Mouse (Mus musculus): ENCODE data around the gene Kat2a. TPM values are rescaled to one million over a fixed set of nuclear protein-coding genes. Genes with fewer than 3 reads are reported as not detected.

Kat2a gene
- polyA plus RNA-seq, 1 experiment from 2014 or later: 72.4 TPM

GRCm38 (mm10) chr11:100729976-100730375, 17.7 kb upstream of the Kat2a start:
- H3K4me3 ChIP-seq: no peak overlapping the region
- H3K36me3 ChIP-seq (replicated peaks): peaks cover 52% of the 10 kb centered on the region
- no peak for DNase-seq (ENCODE audit: low spot score)
- no peaks in the 10 kb centered on the region for H3K27me3 ChIP-seq (replicated peaks; ENCODE audit: low read depth, poor library complexity, severe bottlenecking)
- 90% methylated on average over 4 of the region's 4 CpGs for WGBS
- H3K9me3 ChIP-seq: no peaks in the 10 kb centered on the region
- H3K4me1 ChIP-seq: peaks cover 5% of the 10 kb centered on the region
- no peak overlapping the region for H3K27ac ChIP-seq (replicated peaks)

GRCm38 (mm10) chr11:100728601-100729000, 16.3 kb upstream of the Kat2a start:
- Histone ChIP-seq H3K27me3 (replicated peaks; ENCODE audit: low read depth, poor library complexity, severe bottlenecking) (no peaks in the 10 kb centered on the region), H3K36me3 (replicated peaks) (peaks cover 49% of the 10 kb centered on the region), H3K9me3 (no peaks in the 10 kb centered on the region), H3K4me1 (peaks cover 15% of the 10 kb centered on the region), H3K4me3 (no peak overlapping the region), H3K27ac (replicated peaks) (no peak overlapping the region)
- no peak for DNase-seq (ENCODE audit: low spot score)
- 87% methylated on average over 6 of the region's 6 CpGs for WGBS

DNA sequence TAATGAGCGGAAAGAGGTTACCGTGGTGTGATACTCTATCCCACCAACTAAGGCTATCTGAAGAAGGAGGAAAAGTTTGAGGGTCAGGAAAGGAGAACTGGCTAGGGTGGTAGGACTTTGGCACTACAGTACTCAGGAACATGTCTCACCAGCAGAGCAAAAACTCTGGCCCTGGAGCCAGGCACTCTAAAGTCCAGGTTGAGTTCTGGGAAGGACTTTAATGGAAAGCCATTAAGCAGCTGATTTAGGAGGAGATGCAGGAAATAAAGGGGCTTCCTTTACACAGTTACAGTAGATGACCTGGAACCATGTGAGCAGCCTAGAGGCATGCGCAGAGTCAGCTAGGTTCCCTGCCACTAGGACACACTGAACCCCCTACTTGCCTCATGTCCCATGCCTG, 14.9 kb upstream of the Kat2a start:
- WGBS: 92% methylated on average over 3 of the region's 3 CpGs

GRCm38 (mm10) chr11:100724919-100725512, 12.8 kb upstream of the Kat2a start:
- peak; percentile 33 for DNase-seq (ENCODE audit: low spot score)
- H3K27me3 ChIP-seq (replicated peaks; ENCODE audit: low read depth, poor library complexity, severe bottlenecking): no peaks in the 10 kb centered on the region
- 27% methylated on average over 5 of the region's 5 CpGs for WGBS
- H3K4me3 ChIP-seq: peak overlapping the region; percentile 14; the same call in 1 of the 2 replicates
- H3K27ac ChIP-seq (replicated peaks): peak overlapping the region; percentile 1
- H3K9me3 ChIP-seq: no peaks in the 10 kb centered on the region
- peaks cover 32% of the 10 kb centered on the region for H3K4me1 ChIP-seq
- peaks cover 29% of the 10 kb centered on the region for H3K36me3 ChIP-seq (replicated peaks)

More for the DNA sequence above, 14.9 kb upstream of the Kat2a start:
- peaks cover 18% of the 10 kb centered on the region for H3K4me1 ChIP-seq
- H3K9me3 ChIP-seq: no peaks in the 10 kb centered on the region
- DNase-seq (ENCODE audit: low spot score): no peak
- no peak overlapping the region for H3K4me3 ChIP-seq
- no peaks in the 10 kb centered on the region for H3K27me3 ChIP-seq (replicated peaks; ENCODE audit: low read depth, poor library complexity, severe bottlenecking)
- H3K36me3 ChIP-seq (replicated peaks): peaks cover 37% of the 10 kb centered on the region
- H3K27ac ChIP-seq (replicated peaks): no peak overlapping the region

DNA sequence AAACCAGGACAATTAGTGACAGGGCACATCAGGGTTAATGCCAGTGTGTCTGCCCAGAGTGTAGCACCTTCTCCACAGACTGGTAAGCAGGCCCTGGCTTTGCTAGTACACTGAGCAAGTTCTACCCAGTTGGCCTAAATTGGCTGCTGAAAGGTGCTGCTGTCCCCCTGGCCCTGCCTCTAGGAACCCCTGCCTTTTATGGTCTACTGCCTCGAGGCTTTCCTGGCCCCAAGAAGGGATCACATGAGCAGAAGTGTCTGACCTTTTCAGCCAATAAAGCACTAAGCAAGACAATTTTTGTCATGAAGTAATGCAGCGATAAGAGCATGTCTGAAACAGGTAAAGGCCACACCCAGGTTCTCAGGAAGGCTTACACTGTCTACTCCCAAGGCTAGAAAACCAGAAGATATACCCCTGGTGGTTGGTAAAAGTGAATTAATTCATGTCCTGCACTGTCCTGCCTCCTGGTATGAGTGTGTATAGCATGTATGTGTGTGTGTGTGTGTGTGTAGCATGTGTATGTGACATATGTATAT, 10.3 kb upstream of the Kat2a start:
- peaks cover 32% of the 10 kb centered on the region for H3K4me1 ChIP-seq
- H3K9me3 ChIP-seq: no peaks in the 10 kb centered on the region
- H3K27ac ChIP-seq (replicated peaks): no peak overlapping the region
- no peak overlapping the region for H3K4me3 ChIP-seq
- no peak for DNase-seq (ENCODE audit: low spot score)
- peaks cover 30% of the 10 kb centered on the region for H3K36me3 ChIP-seq (replicated peaks)
- no peaks in the 10 kb centered on the region for H3K27me3 ChIP-seq (replicated peaks; ENCODE audit: low read depth, poor library complexity, severe bottlenecking)
- WGBS: 67% methylated on average over 2 of the region's 2 CpGs

- peaks cover 31% of the 10 kb centered on the region for H3K36me3 ChIP-seq (replicated peaks)
- H3K4me1 ChIP-seq: peaks cover 32% of the 10 kb centered on the region
- no peaks in the 10 kb centered on the region for H3K27me3 ChIP-seq (replicated peaks; ENCODE audit: low read depth, poor library complexity, severe bottlenecking)
- WGBS: 76% methylated on average over 8 of the region's 8 CpGs
- H3K4me3 ChIP-seq: no peak overlapping the region
- no peak for DNase-seq (ENCODE audit: low spot score)
- H3K27ac ChIP-seq (replicated peaks): no peak overlapping the region; the same call in 1 of the 2 replicates
- no peaks in the 10 kb centered on the region for H3K9me3 ChIP-seq
Measured at GRCm38 (mm10) chr11:100721776-100722492, 9.7 kb upstream of the Kat2a start.

- H3K27ac ChIP-seq (replicated peaks): peak overlapping the region; percentile 7; the same call in 1 of the 2 replicates
- peaks cover 38% of the 10 kb centered on the region for H3K36me3 ChIP-seq (replicated peaks)
Measured at GRCm38 (mm10) chr11:100721254-100721653, 9.0 kb upstream of the Kat2a start.

GRCm38 (mm10) chr11:100720345-100720744, 8.1 kb upstream of the Kat2a start:
- Histone ChIP-seq H3K27me3 (replicated peaks; ENCODE audit: low read depth, poor library complexity, severe bottlenecking) (no peaks in the 10 kb centered on the region), H3K27ac (replicated peaks) (no peak overlapping the region), H3K4me3 (no peak overlapping the region), H3K36me3 (replicated peaks) (peaks cover 47% of the 10 kb centered on the region), H3K4me1 (peaks cover 32% of the 10 kb centered on the region), H3K9me3 (no peaks in the 10 kb centered on the region)
- no peak for DNase-seq (ENCODE audit: low spot score)
- WGBS: 86% methylated on average over 5 of the region's 5 CpGs

More at GRCm38 (mm10) chr11:100721254-100721653, 9.0 kb upstream of the Kat2a start:
- no peak for DNase-seq (ENCODE audit: low spot score)
- H3K27me3 ChIP-seq (replicated peaks; ENCODE audit: low read depth, poor library complexity, severe bottlenecking): no peaks in the 10 kb centered on the region
- 70% methylated on average over 4 of the region's 4 CpGs for WGBS
- H3K4me3 ChIP-seq: no peak overlapping the region
- peaks cover 32% of the 10 kb centered on the region for H3K4me1 ChIP-seq
- no peaks in the 10 kb centered on the region for H3K9me3 ChIP-seq

DNA sequence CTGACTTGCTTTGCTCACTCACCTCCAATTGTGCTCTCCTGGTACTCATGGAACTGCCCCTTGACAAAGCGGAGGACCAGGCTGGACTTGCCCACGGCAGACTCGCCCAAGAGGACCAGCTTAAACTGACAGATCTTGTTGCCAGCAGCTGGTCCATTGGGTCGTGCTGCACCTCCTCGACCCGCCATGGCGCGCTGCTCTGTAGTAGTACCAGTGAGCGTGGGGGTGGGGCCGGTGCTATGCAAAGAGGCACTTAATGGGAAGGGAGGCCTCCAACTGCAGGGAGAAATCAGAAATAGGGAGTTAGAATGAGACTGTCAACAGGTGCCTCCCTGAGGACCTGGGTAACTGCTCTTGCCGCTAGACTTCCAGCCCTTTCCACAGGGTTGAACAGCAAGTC, 7.6 kb upstream of the Kat2a start:
- Histone ChIP-seq H3K36me3 (replicated peaks) (peaks cover 52% of the 10 kb centered on the region), H3K27ac (replicated peaks) (no peak overlapping the region), H3K27me3 (replicated peaks; ENCODE audit: low read depth, poor library complexity, severe bottlenecking) (no peaks in the 10 kb centered on the region), H3K4me3 (no peak overlapping the region), H3K4me1 (peaks cover 32% of the 10 kb centered on the region), H3K9me3 (no peaks in the 10 kb centered on the region)
- 89% methylated on average over 11 of the region's 11 CpGs for WGBS
- no peak for DNase-seq (ENCODE audit: low spot score)

DNA sequence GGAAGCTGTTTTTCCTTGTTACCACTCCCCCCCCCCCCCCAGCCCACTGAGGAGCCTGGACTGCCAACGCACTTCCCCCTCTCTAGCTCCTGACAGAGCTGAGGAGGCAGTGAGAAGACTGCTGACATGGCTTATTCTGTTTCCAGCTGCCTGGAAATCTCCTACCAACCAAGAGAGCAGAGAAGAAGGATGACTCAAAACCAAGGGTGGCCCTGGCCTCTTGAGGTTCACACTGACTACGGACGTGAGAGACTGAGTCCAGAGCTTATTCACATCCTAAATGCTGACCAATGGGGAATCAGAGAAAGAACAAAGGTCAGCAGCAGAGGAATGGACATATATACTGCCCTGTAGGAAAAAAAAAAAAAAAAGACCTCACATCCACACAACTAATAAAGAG, 7.0 kb upstream of the Kat2a start:
- Histone ChIP-seq H3K27me3 (replicated peaks; ENCODE audit: low read depth, poor library complexity, severe bottlenecking) (no peaks in the 10 kb centered on the region), H3K36me3 (replicated peaks) (peaks cover 53% of the 10 kb centered on the region), H3K4me3 (no peak overlapping the region), H3K4me1 (peaks cover 32% of the 10 kb centered on the region), H3K27ac (replicated peaks) (no peak overlapping the region), H3K9me3 (no peaks in the 10 kb centered on the region)
- DNase-seq (ENCODE audit: low spot score): no peak
- WGBS: 90% methylated on average over 3 of the region's 3 CpGs

GRCm38 (mm10) chr11:100718866-100719265, 6.6 kb upstream of the Kat2a start:
- H3K36me3 ChIP-seq (replicated peaks): peaks cover 53% of the 10 kb centered on the region
- H3K4me1 ChIP-seq: peaks cover 34% of the 10 kb centered on the region
- H3K27ac ChIP-seq (replicated peaks): no peak overlapping the region
- WGBS: 85% methylated on average over 4 of the region's 4 CpGs
- no peaks in the 10 kb centered on the region for H3K9me3 ChIP-seq
- H3K27me3 ChIP-seq (replicated peaks; ENCODE audit: low read depth, poor library complexity, severe bottlenecking): no peaks in the 10 kb centered on the region
- no peak for DNase-seq (ENCODE audit: low spot score)
- H3K4me3 ChIP-seq: no peak overlapping the region

DNA sequence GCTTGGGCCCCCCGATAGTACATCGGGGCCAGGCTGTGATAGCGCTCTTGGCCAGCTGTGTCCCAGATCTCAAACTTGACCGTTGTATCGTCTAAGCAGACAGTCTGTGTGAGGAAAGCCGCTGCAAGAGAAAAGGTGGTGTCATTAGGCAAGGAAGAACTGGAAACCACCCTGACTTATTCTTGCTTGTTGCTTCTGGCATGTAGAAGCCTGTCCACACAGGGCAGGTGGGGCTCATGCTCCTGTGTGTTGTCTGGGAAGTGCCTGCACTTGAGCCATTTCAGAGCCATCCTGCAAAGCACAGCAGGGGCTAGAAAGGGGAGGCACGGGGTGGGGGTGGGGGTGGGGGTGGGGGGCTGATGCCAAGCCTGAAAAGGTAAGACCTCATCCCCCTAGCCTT, 6.2 kb upstream of the Kat2a start:
- H3K4me3 ChIP-seq: no peak overlapping the region
- 91% methylated on average over 7 of the region's 7 CpGs for WGBS
- H3K9me3 ChIP-seq: no peaks in the 10 kb centered on the region
- peaks cover 38% of the 10 kb centered on the region for H3K4me1 ChIP-seq
- peaks cover 53% of the 10 kb centered on the region for H3K36me3 ChIP-seq (replicated peaks)
- no peaks in the 10 kb centered on the region for H3K27me3 ChIP-seq (replicated peaks; ENCODE audit: low read depth, poor library complexity, severe bottlenecking)
- no peak overlapping the region for H3K27ac ChIP-seq (replicated peaks)
- no peak for DNase-seq (ENCODE audit: low spot score)

- peaks cover 53% of the 10 kb centered on the region for H3K36me3 ChIP-seq (replicated peaks)
- H3K27me3 ChIP-seq (replicated peaks; ENCODE audit: low read depth, poor library complexity, severe bottlenecking): no peaks in the 10 kb centered on the region
- no peak for DNase-seq (ENCODE audit: low spot score)
- no peak overlapping the region for H3K4me3 ChIP-seq
- WGBS: 90% methylated on average over 3 of the region's 3 CpGs
- H3K27ac ChIP-seq (replicated peaks): no peak overlapping the region
- H3K4me1 ChIP-seq: peaks cover 43% of the 10 kb centered on the region
- H3K9me3 ChIP-seq: no peaks in the 10 kb centered on the region
Measured at GRCm38 (mm10) chr11:100716649-100717048, 4.4 kb upstream of the Kat2a start.
